Mouse (Mus musculus) liver, adult 2 months (tissue): Measurements from ENCODE around the gene Bdh2.

Source experiments
- CTCF ChIP-seq: fragments of 200-500 bp; IDR thresholded peaks from 2 replicates; pipeline ENCODE4 v1.5.1; 2011; ENCODE audit warnings: low read depth, low read length, control low read depth
- POLR2A ChIP-seq: fragments of 200-500 bp; IDR thresholded peaks from 2 replicates; pipeline ENCODE4 v1.6.1; 2011; ENCODE audit warnings: low read length, control low read depth; ENCODE audit not compliant: insufficient read depth; ENCODE audit errors: extremely low read depth

- TF ChIP-seq CTCF: no peak
- no peak for TF ChIP-seq POLR2A
Observed at GRCm38 (mm10) chr3:135281701-135282100, 680 bp downstream of the Bdh2 start.
